Mouse (Mus musculus): ENCODE results near the gene Itga6. TPM values are rescaled to one million over a fixed set of nuclear protein-coding genes. Genes with fewer than 3 reads are reported as not detected.

Gene Itga6
- total and polyA plus RNA-seq, 3 experiments: 1.0 to 2.7 TPM; not detected in 1

DNA sequence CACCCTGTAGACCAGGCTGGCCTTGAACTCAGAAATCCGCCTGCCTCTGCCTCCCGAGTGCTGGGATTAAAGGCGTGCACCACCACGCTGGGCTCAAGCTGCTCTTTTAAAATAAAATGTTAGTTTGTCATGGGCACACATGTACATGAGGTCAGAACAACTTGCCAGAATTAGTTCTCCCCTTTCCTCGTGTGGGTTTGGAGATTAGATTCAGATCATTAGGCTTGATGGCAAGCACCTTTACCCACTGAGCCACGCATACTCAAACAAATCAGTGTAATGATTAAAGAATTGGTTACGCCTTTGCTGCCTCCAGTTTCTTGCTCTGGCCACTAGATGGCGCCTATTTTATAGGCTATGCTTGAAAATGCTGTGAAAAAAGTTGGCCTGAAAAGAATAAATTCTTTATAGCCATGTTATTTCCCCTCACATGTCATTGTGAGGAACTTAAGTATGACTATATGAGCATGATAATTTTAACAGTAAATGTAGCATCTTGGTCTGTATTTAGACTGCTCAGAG, 153.0 kb downstream of the Itga6 start:
- peak; percentile 60 for TF ChIP-seq RAD21 (IDR thresholded peaks at IDR 0.05; ENCODE audit: low read depth, low read length)
- TF ChIP-seq MYC (IDR thresholded peaks at IDR 0.05; ENCODE audit: low read depth, low read length): no peak
- TF ChIP-seq CTCF (IDR thresholded peaks at IDR 0.05 in 2 of 3, conservative IDR thresholded peaks at IDR 0.05 in 1 of 3; ENCODE audit: control insufficient read depth in 1 of 3, insufficient read depth in 1 of 3, low read depth in 2 of 3, low read length in 3 of 3, poor library complexity in 1 of 3, severe bottlenecking in 1 of 3): peak; percentile 66 to 86 (median 80)
- no peak for TF ChIP-seq MXI1 (IDR thresholded peaks at IDR 0.05; ENCODE audit: low read depth, low read length)
- TF ChIP-seq SMC3 (IDR thresholded peaks at IDR 0.05; ENCODE audit: low read depth, low read length): peak; percentile 60
- TF ChIP-seq ZNF384 (IDR thresholded peaks at IDR 0.05; ENCODE audit: low read depth, low read length): peak; percentile 52; the same call in 1 of the 2 replicates
- no peak overlapping the region for H3K4me3 ChIP-seq (ENCODE audit: control insufficient read depth in 1 of 2, insufficient read depth in 1 of 2, low read depth in 2 of 2, low read length in 2 of 2)
- H3K9me3 ChIP-seq (replicated peaks; ENCODE audit: insufficient read depth, low read length): no peaks in the 10 kb centered on the region
- DNase-seq (ENCODE audit: low read depth, low spot score): peak; percentile 55
- H3K4me1 ChIP-seq (ENCODE audit: control insufficient read depth in 1 of 2, insufficient read depth in 2 of 2, low read length in 2 of 2): no peaks in the 10 kb centered on the region
- H3K9ac ChIP-seq (ENCODE audit: control insufficient read depth, low read depth, low read length, poor library complexity, severe bottlenecking): no peak overlapping the region
- H3K27me3 ChIP-seq (ENCODE audit: control insufficient read depth in 1 of 2, insufficient read depth in 2 of 2, low read length in 2 of 2): no peaks in the 10 kb centered on the region
- H3K79me2 ChIP-seq (ENCODE audit: control insufficient read depth, insufficient read depth, low read length, poor library complexity): no peaks in the 10 kb centered on the region
- no peaks in the 10 kb centered on the region; a peak in 1 of 4 replicates for H3K36me3 ChIP-seq (ENCODE audit: control insufficient read depth in 1 of 2, insufficient read depth in 2 of 2, low read length in 2 of 2)
- H3K27ac ChIP-seq (ENCODE audit: control insufficient read depth, low read depth, low read length): no peak overlapping the region

- TF ChIP-seq ZNF384 (IDR thresholded peaks at IDR 0.05; ENCODE audit: low read depth, low read length) (no peak), TBP (IDR thresholded peaks at IDR 0.05; ENCODE audit: low read depth, low read length) (no peak), E2F4 (IDR thresholded peaks at IDR 0.05; ENCODE audit: borderline replicate concordance, low read depth, low read length) (no peak), GABPA (IDR thresholded peaks at IDR 0.05; ENCODE audit: low read depth, low read length) (no peak), KAT2A (conservative IDR thresholded peaks at IDR 0.05; ENCODE audit: low read depth, low read length) (no peak), USF2 (IDR thresholded peaks at IDR 0.05; ENCODE audit: borderline replicate concordance in 1 of 2, insufficient read depth in 1 of 2, low read depth in 1 of 2, low read length in 2 of 2) (no peak), NELFE (IDR thresholded peaks at IDR 0.05; ENCODE audit: low read depth, low read length) (no peak), MYC (IDR thresholded peaks at IDR 0.05; ENCODE audit: low read depth, low read length) (no peak), BHLHE40 (IDR thresholded peaks at IDR 0.05; ENCODE audit: borderline replicate concordance, low read depth, low read length) (no peak), USF1 (IDR thresholded peaks at IDR 0.05; ENCODE audit: low read depth, low read length) (no peak), POLR2AphosphoS2 (IDR thresholded peaks at IDR 0.05; ENCODE audit: low read length) (no peak), EP300 (IDR thresholded peaks at IDR 0.05; ENCODE audit: low read depth in 1 of 2, low read length in 2 of 2) (no peak), TCF12 (IDR thresholded peaks at IDR 0.05; ENCODE audit: low read depth, low read length) (no peak), SIN3A (IDR thresholded peaks at IDR 0.05; ENCODE audit: low read length) (no peak), CHD1 (IDR thresholded peaks at IDR 0.05; ENCODE audit: low read depth, low read length) (no peak), MAZ (IDR thresholded peaks at IDR 0.05; ENCODE audit: low read depth, low read length) (no peak), ZC3H11A (IDR thresholded peaks at IDR 0.05; ENCODE audit: low read depth, low read length) (no peak), POLR2A (IDR thresholded peaks at IDR 0.05; ENCODE audit: control insufficient read depth in 1 of 2, insufficient read depth in 1 of 2, low read depth in 1 of 2, low read length in 2 of 2, poor library complexity in 1 of 2) (no peak)
- Histone ChIP-seq H3K79me2 (ENCODE audit: control insufficient read depth, insufficient read depth, low read length, poor library complexity) (no peaks in the 10 kb centered on the region), H3K27me3 (ENCODE audit: control insufficient read depth in 1 of 2, insufficient read depth in 2 of 2, low read length in 2 of 2) (no peaks in the 10 kb centered on the region), H3K4me3 (ENCODE audit: control insufficient read depth in 1 of 2, insufficient read depth in 1 of 2, low read depth in 2 of 2, low read length in 2 of 2) (no peak overlapping the region), H3K27ac (ENCODE audit: control insufficient read depth, low read depth, low read length) (no peak overlapping the region), H3K9me3 (replicated peaks; ENCODE audit: insufficient read depth, low read length) (no peaks in the 10 kb centered on the region), H3K4me1 (ENCODE audit: control insufficient read depth in 1 of 2, insufficient read depth in 2 of 2, low read length in 2 of 2) (no peaks in the 10 kb centered on the region), H3K9ac (ENCODE audit: control insufficient read depth, low read depth, low read length, poor library complexity, severe bottlenecking) (no peak overlapping the region), H3K36me3 (ENCODE audit: control insufficient read depth in 1 of 2, insufficient read depth in 2 of 2, low read length in 2 of 2) (no peaks in the 10 kb centered on the region; a peak in 1 of 4 replicates)
- no peak for DNase-seq (ENCODE audit: low read depth, low spot score)
Measured at GRCm38 (mm10) chr2:71899886-71900285, 154.5 kb downstream of the Itga6 start.
